Mouse (Mus musculus): ENCODE data around the gene Mcrip1. TPM values are rescaled to one million over a fixed set of nuclear protein-coding genes. Genes with fewer than 3 reads are reported as not detected.

Gene Mcrip1
- polyA plus RNA-seq, 1 experiment from 2014 or later, result 236 TPM

DNA sequence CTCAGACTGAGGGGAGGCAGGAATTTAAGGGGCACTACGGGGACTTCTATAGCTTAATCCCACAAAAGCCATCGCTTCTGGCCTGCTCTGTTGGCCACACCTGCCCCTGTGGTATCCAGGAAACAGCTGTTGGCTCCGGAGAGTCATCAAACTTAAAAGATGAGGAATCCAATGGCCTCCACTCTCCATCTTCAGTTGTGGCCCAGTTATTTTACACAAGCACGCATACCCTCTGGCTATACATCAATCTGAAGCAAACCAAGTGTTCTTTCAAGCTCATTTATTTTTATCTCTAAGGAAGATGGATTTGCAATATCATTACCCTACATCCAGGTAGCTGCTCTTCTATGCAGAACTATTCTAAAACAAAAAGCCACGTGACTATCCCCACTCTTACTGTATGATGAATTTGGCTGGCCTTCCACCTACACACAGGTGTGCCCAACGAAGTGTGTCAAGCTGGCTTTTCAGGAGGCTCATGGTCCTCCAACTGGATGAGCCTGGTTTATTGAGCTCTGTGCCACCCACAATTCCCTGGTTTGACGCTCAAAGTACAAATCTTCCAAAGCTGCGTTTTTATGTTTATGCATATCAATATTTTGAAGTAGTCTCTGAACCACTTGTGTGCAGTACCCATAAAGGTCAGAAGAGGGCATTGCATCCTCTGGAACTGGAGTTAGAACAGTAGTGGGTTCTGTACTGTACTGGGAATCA is 32.9 kb upstream of the Mcrip1 start:
- Histone ChIP-seq H3K9me3 (ENCODE audit: control insufficient read depth, low read length) (no peaks in the 10 kb centered on the region; the same call in 1 of the 2 replicates), H3K27ac (ENCODE audit: low read depth, low read length) (peak overlapping the region; percentile 95), H3K4me3 (ENCODE audit: low read length) (peak overlapping the region; percentile 94), H3K9ac (ENCODE audit: low read depth, low read length) (peak overlapping the region; percentile 98; the same call in 1 of the 2 replicates), H3K36me3 (ENCODE audit: control insufficient read depth, insufficient read depth, low read length) (peaks cover 58% of the 10 kb centered on the region), H3K4me1 (ENCODE audit: control insufficient read depth, insufficient read depth, low read length) (peaks cover 21% of the 10 kb centered on the region), H3K4me2 (replicated peaks; ENCODE audit: low read depth, low read length) (peak overlapping the region; percentile 89), H3K27me3 (ENCODE audit: control insufficient read depth, insufficient read depth, low read length) (no peaks in the 10 kb centered on the region)
- ATAC-seq (ENCODE audit: low FRiP score, low TSS enrichment), result no peak
- 79% methylated on average over 8 of the region's 8 CpGs for WGBS

DNA sequence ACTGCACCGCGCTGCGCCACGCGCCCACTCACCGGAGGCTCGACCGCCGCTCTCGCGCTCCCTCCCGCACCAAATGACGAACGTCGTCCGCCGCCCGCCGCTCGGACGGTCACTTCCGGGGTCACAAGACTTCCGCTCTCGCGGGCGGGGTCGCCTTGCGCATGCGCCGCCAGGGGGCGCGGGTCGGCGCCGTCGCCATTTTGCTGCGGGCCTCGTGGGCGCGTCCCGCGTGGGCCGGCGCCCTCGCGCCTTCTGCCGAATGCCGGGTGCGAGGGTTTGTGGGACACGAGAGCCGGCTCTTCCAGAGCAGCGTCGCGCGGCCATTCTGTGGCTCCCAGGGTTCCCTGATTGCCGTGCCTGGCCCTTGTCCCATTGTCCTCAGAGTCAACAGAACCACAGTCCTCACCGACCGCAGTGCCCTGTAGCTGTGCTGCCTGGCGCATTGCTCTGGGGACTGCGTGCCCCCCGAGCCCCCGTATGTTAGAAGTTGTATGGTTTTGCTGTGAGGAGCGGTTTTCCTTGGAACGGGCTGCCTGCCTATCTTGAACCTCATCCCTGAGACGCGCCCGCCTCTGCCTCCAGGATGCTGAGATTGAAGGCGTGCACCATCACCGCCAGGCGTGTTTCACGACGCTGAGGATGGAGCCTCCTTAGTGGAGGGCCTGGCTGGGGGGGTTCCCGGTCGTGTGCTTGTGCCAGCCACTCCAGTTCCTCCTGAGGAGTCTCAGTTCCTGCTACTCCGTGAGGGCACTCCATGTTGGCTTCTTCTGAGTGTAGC is 32.2 kb upstream of the Mcrip1 start, which contains the start of gene Arhgdia:
Gene Arhgdia, minus strand, starts transcription at position 135 of the 778 bp plus-strand sequence.
- no peaks in the 10 kb centered on the region for H3K27me3 ChIP-seq (ENCODE audit: control insufficient read depth, insufficient read depth, low read length)
- H3K4me1 ChIP-seq (ENCODE audit: control insufficient read depth, insufficient read depth, low read length), result peaks cover 21% of the 10 kb centered on the region
- peak within 1 kb of the TSS; percentile 94 for H3K4me3 ChIP-seq (ENCODE audit: low read length)
- WGBS, result 5% methylated on average over 72 of the region's 75 CpGs
- peak within 1 kb of the TSS; percentile 89 for H3K4me2 ChIP-seq (replicated peaks; ENCODE audit: low read depth, low read length)
- peak within 1 kb of the TSS; percentile 95 for H3K27ac ChIP-seq (ENCODE audit: low read depth, low read length)
- H3K9ac ChIP-seq (ENCODE audit: low read depth, low read length), result peak within 1 kb of the TSS; percentile 98
- ATAC-seq (ENCODE audit: low FRiP score, low TSS enrichment), result peak; percentile 71
- H3K9me3 ChIP-seq (ENCODE audit: control insufficient read depth, low read length), result no peaks in the 10 kb centered on the region; the same call in 1 of the 2 replicates
- H3K36me3 ChIP-seq (ENCODE audit: control insufficient read depth, insufficient read depth, low read length), result peaks cover 55% of the 10 kb centered on the region

GRCm38 (mm10) chr11:120580871-120581331 is 31.4 kb upstream of the Mcrip1 start:
- H3K27me3 ChIP-seq (ENCODE audit: control insufficient read depth, insufficient read depth, low read length), result no peaks in the 10 kb centered on the region
- peaks cover 47% of the 10 kb centered on the region for H3K36me3 ChIP-seq (ENCODE audit: control insufficient read depth, insufficient read depth, low read length)
- peak; percentile 7; the same call in 1 of the 2 replicates for ATAC-seq (ENCODE audit: low FRiP score, low TSS enrichment)
- WGBS, result under 1% methylated on average over 37 of the region's 44 CpGs
- H3K9me3 ChIP-seq (ENCODE audit: control insufficient read depth, low read length), result no peaks in the 10 kb centered on the region; the same call in 1 of the 2 replicates
- H3K4me2 ChIP-seq (replicated peaks; ENCODE audit: low read depth, low read length), result peak overlapping the region; percentile 89
- peaks cover 21% of the 10 kb centered on the region for H3K4me1 ChIP-seq (ENCODE audit: control insufficient read depth, insufficient read depth, low read length)
- H3K27ac ChIP-seq (ENCODE audit: low read depth, low read length), result peak overlapping the region; percentile 95
- peak overlapping the region; percentile 94 for H3K4me3 ChIP-seq (ENCODE audit: low read length)
- peak overlapping the region; percentile 98 for H3K9ac ChIP-seq (ENCODE audit: low read depth, low read length)

GRCm38 (mm10) chr11:120580190-120580589 is 30.7 kb upstream of the Mcrip1 start:
- Histone ChIP-seq H3K4me1 (ENCODE audit: control insufficient read depth, insufficient read depth, low read length) (peaks cover 21% of the 10 kb centered on the region), H3K4me2 (replicated peaks; ENCODE audit: low read depth, low read length) (peak overlapping the region; percentile 89), H3K27ac (ENCODE audit: low read depth, low read length) (peak overlapping the region; percentile 95; the same call in 1 of the 2 replicates), H3K9ac (ENCODE audit: low read depth, low read length) (peak overlapping the region; percentile 98), H3K9me3 (ENCODE audit: control insufficient read depth, low read length) (no peaks in the 10 kb centered on the region; the same call in 1 of the 2 replicates), H3K4me3 (ENCODE audit: low read length) (peak overlapping the region; percentile 94), H3K36me3 (ENCODE audit: control insufficient read depth, insufficient read depth, low read length) (peaks cover 40% of the 10 kb centered on the region), H3K27me3 (ENCODE audit: control insufficient read depth, insufficient read depth, low read length) (no peaks in the 10 kb centered on the region)
- WGBS, result 51% methylated on average over 7 of the region's 7 CpGs
- ATAC-seq (ENCODE audit: low FRiP score, low TSS enrichment), result no peak

DNA sequence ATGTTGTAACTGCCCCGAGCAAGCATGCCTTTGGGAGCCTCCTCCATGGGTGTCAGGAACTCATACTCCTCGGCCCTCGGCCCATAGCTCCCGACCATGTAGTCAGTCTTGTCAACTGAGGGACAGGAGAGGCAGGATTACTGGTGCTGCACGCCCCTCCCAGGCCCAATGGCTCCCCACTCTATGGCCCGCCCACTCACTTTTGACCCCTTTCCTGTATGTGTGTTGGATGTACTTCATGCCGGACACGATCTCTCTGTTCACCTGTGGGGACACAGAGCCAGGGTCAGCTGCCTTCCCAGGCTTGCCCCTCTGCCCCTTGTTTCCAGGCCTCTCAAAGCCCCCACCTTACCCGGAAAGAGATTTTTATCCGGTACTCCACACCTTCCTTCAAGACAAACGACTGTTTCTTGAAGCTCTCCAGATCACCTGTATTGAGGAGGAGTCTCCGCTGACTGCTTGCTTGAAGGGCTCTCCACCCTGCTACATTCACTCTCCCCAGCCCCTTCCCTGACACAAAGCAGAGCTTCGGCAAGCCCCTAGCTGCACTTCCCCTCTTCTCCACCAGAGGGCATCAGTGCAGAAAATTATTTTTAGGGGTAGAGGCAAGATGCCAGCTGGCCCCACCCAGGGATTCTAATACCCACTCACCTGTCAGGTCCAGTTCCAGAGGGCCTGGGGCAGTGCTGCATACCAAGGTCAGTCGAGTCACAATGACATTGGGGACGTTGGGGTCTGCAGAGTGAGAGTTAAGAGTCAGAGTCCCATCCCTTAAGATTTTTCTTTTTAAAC is 30.0 kb upstream of the Mcrip1 start:
- no peak for ATAC-seq (ENCODE audit: low FRiP score, low TSS enrichment)
- H3K4me2 ChIP-seq (replicated peaks; ENCODE audit: low read depth, low read length), result peak overlapping the region; percentile 89
- H3K36me3 ChIP-seq (ENCODE audit: control insufficient read depth, insufficient read depth, low read length), result peaks cover 37% of the 10 kb centered on the region
- peak overlapping the region; percentile 27; the same call in 1 of the 2 replicates for H3K27ac ChIP-seq (ENCODE audit: low read depth, low read length)
- peak overlapping the region; percentile 94 for H3K4me3 ChIP-seq (ENCODE audit: low read length)
- peaks cover 24% of the 10 kb centered on the region for H3K4me1 ChIP-seq (ENCODE audit: control insufficient read depth, insufficient read depth, low read length)
- peak overlapping the region; percentile 98; the same call in 1 of the 2 replicates for H3K9ac ChIP-seq (ENCODE audit: low read depth, low read length)
- 51% methylated on average over 15 of the region's 15 CpGs for WGBS
- H3K27me3 ChIP-seq (ENCODE audit: control insufficient read depth, insufficient read depth, low read length), result no peaks in the 10 kb centered on the region
- H3K9me3 ChIP-seq (ENCODE audit: control insufficient read depth, low read length), result no peaks in the 10 kb centered on the region; the same call in 1 of the 2 replicates

- Histone ChIP-seq H3K9ac (ENCODE audit: low read depth, low read length) (peak overlapping the region; percentile 98), H3K27ac (ENCODE audit: low read depth, low read length) (0 out of 2 replicates have a peak overlapping the region, but pooled peaks have one; percentile 27), H3K4me2 (replicated peaks; ENCODE audit: low read depth, low read length) (no peak overlapping the region), H3K4me3 (ENCODE audit: low read length) (no peak overlapping the region), H3K9me3 (ENCODE audit: control insufficient read depth, low read length) (no peaks in the 10 kb centered on the region), H3K27me3 (ENCODE audit: control insufficient read depth, insufficient read depth, low read length) (no peaks in the 10 kb centered on the region), H3K4me1 (ENCODE audit: control insufficient read depth, insufficient read depth, low read length) (peaks cover 29% of the 10 kb centered on the region), H3K36me3 (ENCODE audit: control insufficient read depth, insufficient read depth, low read length) (peaks cover 32% of the 10 kb centered on the region)
- WGBS, result 69% methylated on average over 11 of the region's 11 CpGs
- ATAC-seq (ENCODE audit: low FRiP score, low TSS enrichment), result no peak
These were observed 29.2 kb upstream of the Mcrip1 start for GRCm38 (mm10) chr11:120578694-120579243.

- Histone ChIP-seq H3K27me3 (ENCODE audit: control insufficient read depth, insufficient read depth, low read length) (no peaks in the 10 kb centered on the region), H3K36me3 (ENCODE audit: control insufficient read depth, insufficient read depth, low read length) (peaks cover 31% of the 10 kb centered on the region), H3K9me3 (ENCODE audit: control insufficient read depth, low read length) (no peaks in the 10 kb centered on the region), H3K4me1 (ENCODE audit: control insufficient read depth, insufficient read depth, low read length) (peaks cover 29% of the 10 kb centered on the region), H3K4me2 (replicated peaks; ENCODE audit: low read depth, low read length) (no peak overlapping the region), H3K9ac (ENCODE audit: low read depth, low read length) (no peak overlapping the region; the same call in none of the 2 replicates), H3K27ac (ENCODE audit: low read depth, low read length) (no peak overlapping the region), H3K4me3 (ENCODE audit: low read length) (no peak overlapping the region)
- WGBS, result 63% methylated on average over 10 of the region's 10 CpGs
- ATAC-seq (ENCODE audit: low FRiP score, low TSS enrichment), result no peak
These were observed 28.6 kb upstream of the Mcrip1 start for GRCm38 (mm10) chr11:120578024-120578693.

Data from kidney, embryonic 14.5 days (tissue).